Mouse (Mus musculus): ENCODE data around the gene Psmb2. TPM values are rescaled to one million over a fixed set of nuclear protein-coding genes. Genes with fewer than 3 reads are reported as not detected.

The Psmb2 gene
- total RNA-seq, 2 experiments from 2014 or later: 116 to 125 TPM

DNA sequence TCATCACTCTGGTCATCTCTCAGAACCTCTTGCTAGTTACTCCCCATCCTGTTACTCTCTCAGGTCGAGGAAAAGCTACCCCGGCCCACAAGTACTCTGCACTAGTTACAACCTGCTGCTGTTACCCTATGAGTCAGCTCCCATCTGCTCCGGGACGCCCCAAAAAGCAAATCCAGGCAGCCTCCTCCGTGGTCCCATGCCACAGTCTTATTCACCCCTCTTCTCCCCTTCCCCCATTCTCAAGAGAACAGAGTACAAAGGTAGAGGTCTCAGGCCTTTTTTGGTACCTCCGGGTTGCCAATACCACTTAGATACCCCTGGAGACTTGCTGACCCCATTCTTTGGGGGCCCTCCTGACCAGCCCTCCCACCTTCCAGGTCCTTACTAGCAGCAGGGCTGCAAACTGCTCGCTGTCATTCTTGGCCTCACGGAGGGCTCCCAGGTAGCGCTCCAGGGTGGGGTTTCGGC, 74.2 kb downstream of the Psmb2 start:
- intact Hi-C loops (cut with DNase I): loop anchor here (5.0 kb wide), 1 partner anchor 276 kb away; no protein-coding TSS in a partner anchor
- DNase-seq: no peak

DNA sequence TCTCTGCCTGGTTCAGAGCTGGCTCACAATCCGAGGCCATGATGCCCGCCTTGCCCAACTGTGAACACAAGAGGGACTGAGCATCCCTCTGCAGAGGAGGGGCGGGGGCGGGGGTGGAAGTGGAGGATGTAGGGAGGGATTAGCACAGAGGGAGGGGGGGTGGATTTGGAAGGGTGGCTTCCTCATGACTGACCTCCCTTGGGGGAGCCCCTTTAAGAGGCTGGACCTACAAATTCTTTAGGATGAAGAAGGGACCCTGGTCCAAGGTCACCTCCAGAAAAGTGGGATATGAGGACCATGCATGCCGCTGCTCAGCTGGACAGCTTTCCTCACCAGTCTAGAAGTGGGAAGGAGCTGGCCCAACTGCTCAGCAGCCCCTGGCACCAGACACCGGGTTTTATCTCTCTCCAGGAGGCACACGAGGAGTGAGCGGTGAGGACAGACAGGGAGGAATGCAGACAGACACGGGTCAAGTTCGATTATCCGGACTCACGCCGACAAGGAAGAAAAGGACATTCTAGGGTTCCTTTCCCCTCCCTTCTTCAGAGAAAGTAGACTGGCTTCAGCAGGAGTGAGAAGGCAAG, 74.7 kb downstream of the Psmb2 start:
- DNase-seq: no peak
- intact Hi-C loops (cut with DNase I): loop anchor here (5.0 kb wide), 1 partner anchor 275 kb away; no protein-coding TSS in a partner anchor

DNA sequence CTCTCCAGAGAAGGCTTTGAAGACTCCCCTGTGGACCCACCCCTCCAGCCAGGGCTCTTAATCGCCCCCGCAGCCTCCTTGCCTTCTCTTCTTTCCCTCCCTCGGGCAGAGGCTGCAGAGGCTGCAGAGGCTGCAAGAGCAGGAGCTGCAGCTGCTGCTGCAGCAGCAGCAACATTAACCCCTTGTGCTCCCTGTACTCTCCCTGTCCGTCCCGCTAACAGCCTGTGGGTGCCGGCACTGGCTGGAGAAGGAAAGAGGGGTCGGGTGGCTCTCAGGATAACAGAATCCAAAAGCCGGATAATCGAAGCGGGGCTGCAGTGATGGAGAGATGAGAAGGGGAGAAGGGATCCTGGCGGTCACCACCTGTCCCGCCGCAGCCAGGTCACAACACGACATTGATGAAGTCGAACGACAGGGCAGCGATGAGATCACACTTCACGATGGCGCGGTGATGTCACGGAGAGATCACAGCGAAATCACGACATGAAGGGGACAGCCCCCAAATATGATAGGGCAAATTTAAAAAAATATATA, 75.2 kb downstream of the Psmb2 start:
- DNase-seq: peak in 1 of 2 experiments; percentile 25
- intact Hi-C loops (cut with DNase I): loop anchor here (5.0 kb wide), 1 partner anchor 275 kb away; no protein-coding TSS in a partner anchor

DNA sequence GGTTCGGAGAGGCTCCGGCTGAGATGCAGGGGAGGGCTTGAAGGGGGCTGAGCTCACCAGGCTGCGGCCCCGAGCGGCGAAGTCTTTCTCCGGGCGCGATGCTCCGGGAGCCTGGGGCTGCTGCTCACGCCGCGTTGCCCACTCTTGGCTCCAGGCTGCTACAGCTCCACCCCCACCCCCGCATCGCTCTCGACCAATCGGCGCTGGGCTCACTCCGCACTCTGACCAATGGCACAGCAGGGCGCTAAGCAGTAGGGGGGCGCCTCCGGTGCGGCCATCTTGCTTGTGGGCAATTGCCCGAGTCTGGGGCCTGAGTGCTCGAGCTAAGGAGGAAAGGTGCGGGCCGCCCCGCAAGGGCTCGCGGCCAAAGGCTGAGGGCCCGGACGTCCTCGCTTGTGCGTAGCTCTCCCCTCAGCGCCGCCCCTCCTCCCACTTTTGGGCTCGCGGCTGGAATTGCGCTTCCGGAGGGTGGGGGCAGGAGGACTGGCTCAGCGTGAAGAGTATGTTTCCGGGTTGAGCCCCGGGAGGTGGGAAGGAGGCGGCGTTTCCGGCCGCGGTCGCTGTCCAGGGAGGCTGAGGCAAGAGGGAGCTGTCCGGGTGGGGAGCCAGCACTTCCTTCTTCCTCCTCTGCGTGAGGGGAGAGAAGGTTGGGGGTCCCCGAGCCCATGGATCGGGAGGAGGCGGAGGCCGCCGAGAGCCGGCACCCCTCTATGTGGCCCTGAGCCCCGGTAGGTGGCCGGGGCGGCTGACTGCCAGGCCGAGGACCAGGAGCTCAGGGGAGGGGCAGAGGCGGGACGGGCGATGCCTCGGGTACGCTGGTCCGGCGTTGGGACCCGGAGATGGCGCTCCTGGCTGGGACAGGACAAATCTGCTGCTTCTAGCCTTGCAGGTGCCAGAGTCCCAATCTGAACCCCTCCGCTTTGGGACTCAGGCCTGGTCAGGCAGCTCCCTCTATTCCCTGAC, 76.1 kb downstream of the Psmb2 start, which contains the start of the genes Ncdn and AU040320:
Gene Ncdn (minus strand): TSS at position 171 of the 963 bp plus-strand sequence.
Gene AU040320 (plus strand): TSS at position 277 of the 963 bp plus-strand sequence.
- intact Hi-C loops (cut with DNase I): loop anchor here (2.0 to 5.0 kb wide), 2 partner anchors 77 to 274 kb away; partner anchors contain the start of gene Psmb2
- DNase-seq: peak; percentile 92 to 98

DNA sequence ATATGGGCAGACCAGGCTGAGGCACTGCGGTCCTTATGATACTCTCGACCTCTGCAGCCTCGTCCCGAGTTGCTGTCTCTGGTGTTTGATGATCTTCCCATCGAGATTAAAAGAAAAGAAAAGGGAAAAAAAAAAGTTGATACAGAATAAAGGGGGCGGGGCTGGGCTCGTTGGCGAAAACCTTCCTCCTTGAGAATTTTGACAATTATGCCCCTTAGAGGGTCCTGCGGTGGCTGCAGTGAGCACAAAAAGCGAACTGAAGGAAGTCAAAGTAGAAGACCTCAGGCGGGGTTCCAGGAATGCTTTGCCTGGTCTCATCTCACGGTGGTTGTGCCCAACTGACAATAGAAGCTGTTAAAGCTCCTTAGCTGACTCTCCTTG, 76.8 kb downstream of the Psmb2 start:
- DNase-seq: no peak
- intact Hi-C loops (cut with DNase I): loop anchor here (2.0 to 5.0 kb wide), 2 partner anchors 77 to 273 kb away; partner anchors contain the start of gene Psmb2

DNA sequence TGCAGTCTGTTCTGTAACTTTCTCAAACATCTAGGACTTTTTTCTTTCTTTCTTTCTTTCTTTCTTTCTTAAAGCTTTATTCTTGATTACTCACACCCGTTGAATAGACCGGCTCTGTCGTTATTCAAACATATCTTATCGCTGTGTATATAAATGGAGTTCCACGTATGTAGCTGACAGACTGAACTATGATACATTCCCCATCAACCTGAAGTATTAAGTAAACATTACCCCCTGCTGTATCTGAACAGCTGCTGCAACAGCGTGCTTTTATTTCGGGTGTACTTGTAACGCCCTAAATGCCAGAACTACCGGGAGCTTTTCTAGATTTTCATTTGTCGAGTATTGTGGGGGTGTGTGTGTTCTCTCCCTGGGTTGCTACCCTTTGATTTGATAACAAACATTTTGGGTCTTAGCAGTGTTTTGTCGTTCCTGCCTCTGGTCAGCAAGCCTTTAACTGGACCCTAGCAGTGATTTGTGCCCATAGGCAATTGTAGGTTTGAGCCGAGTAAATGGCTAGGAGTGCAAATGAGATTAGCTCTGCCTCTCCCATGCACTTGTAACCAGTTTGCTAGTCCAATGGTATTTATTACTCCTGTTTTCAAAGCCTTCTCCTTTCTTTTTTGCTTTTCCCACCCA, 77.4 kb downstream of the Psmb2 start:
- intact Hi-C loops (cut with DNase I): loop anchor here (2.0 to 5.0 kb wide), 2 partner anchors 78 to 272 kb away; partner anchors contain the start of gene Psmb2
- no peak for DNase-seq

DNA sequence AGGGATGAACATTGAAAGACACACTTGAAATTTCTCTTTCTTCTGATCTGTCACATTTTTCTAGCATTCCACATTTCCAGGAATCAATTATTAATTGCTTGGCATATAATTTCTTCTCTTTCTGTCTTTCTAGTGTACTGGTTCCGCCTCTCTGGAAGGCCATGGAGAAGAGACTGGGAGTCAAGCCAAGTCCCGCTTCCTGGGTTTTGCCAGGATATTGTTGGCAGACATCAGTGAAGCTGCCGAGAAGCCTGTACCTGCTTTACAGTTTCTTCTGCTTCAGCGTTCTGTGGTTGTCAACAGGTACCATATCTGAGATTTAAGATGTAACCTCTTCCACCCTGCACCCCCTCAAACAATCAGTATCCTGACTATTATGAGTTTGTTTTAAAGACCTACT, 79.3 kb downstream of the Psmb2 start:
- intact Hi-C loops (cut with DNase I): no loop called here
- DNase-seq: no peak

DNA sequence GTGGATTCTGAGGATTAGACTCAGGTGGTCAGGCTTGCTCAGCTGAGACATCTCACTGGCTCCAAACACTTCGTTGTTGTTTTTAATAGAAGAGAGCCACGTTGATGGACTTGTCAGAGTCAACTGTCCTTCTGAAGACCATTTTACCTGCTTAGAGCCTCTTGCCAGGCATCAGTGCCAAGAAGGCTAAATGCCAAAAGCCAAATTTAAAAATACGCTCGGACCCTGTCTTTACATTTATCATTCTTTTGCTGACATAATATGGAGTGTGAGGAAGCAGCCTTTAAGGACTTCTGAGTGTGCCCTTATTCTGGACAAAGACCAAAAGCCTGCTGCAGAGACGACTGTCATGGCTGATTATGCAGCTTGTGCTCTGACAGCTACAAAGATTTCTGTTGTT, 80.9 kb downstream of the Psmb2 start:
- DNase-seq: no peak
- intact Hi-C loops (cut with DNase I): no loop called here

Other genes starting within 250 kb of the Psmb2 start
- gene Ago3, start 248.1 kb upstream of the Psmb2 start, total RNA-seq (2021): 10 to 100 TPM in 1 of 2 experiments, 1 to 10 TPM in 1; 9.0 to 11.7 TPM
- 10 to 100 TPM; 11.2 to 13.5 TPM for gene Ago1, start 209.0 kb upstream of the Psmb2 start, total RNA-seq (2021)
- gene Ago4, start 144.2 kb upstream of the Psmb2 start, total RNA-seq (2021): 1 to 10 TPM; 9.2 to 9.7 TPM
- under 1 TPM; 0.53 to 0.84 TPM for gene Clspn, start 120.7 kb upstream of the Psmb2 start, total RNA-seq (2021)
- gene 5730409E04Rik, start 67.8 kb upstream of the Psmb2 start, total RNA-seq (2021): 10 to 100 TPM; 10.7 to 10.8 TPM
- not detected for gene Tfap2e, start 58.6 kb downstream of the Psmb2 start, total RNA-seq (2021)
- 10 to 100 TPM; 13.0 to 16.0 TPM for gene Ncdn, start 75.8 kb downstream of the Psmb2 start, total RNA-seq (2021)
- gene AU040320, start 75.9 kb downstream of the Psmb2 start, total RNA-seq (2021): 10 to 100 TPM; 29.4 to 33.5 TPM

Data from heart, postnatal 36 days (tissue).